Mouse (Mus musculus): Measurements from ENCODE around the gene Fermt3. TPM values are rescaled to one million over a fixed set of nuclear protein-coding genes. Genes with fewer than 3 reads are reported as not detected.
"Not testable (repeated sequence)": the region's sequence is repeated elsewhere in the genome, so short reads cannot be mapped to it uniquely, and the experiment has no call there.

Fermt3 gene
- polyA plus RNA-seq, 2 experiments from 2014 or later = 208 to 288 TPM

- no peak for ATAC-seq
Observed at GRCm38 (mm10) chr19:7034006-7034405, 14.7 kb upstream of the Fermt3 start.

- ATAC-seq = no peak
Observed at GRCm38 (mm10) chr19:7029531-7029930, 10.3 kb upstream of the Fermt3 start.

GRCm38 (mm10) chr19:7020224-7020641 lies 964 bp upstream of the Fermt3 start:
- peak; percentile 35 for ATAC-seq

- ATAC-seq = no peak
Observed at GRCm38 (mm10) chr19:7018546-7018945, 723 bp downstream of the Fermt3 start.

- peak; percentile 83 for ATAC-seq
Observed at GRCm38 (mm10) chr19:7017541-7018457, 1.5 kb downstream of the Fermt3 start.

- ATAC-seq = no peak
Observed at GRCm38 (mm10) chr19:7014481-7015135, 4.7 kb downstream of the Fermt3 start.

- no peak for ATAC-seq
Observed at GRCm38 (mm10) chr19:7013984-7014383, 5.3 kb downstream of the Fermt3 start.

GRCm38 (mm10) chr19:7012426-7012825 lies 6.8 kb downstream of the Fermt3 start:
- no peak for ATAC-seq

GRCm38 (mm10) chr19:7006892-7007593 lies 12.2 kb downstream of the Fermt3 start:
- ATAC-seq = no peak

- ATAC-seq = no peak
Observed at GRCm38 (mm10) chr19:6999360-7000063, 19.8 kb downstream of the Fermt3 start.

GRCm38 (mm10) chr19:6997721-6998290 lies 21.5 kb downstream of the Fermt3 start:
- no peak for ATAC-seq

- no peak for ATAC-seq
Observed at GRCm38 (mm10) chr19:6996006-6996405, 23.3 kb downstream of the Fermt3 start, which contains the start of the genes Nudt22 and Trpt1. Nudt22 (minus strand) TSS chr19:6996117. Trpt1 (plus strand) TSS chr19:6996131.

- no peak for ATAC-seq
Observed at GRCm38 (mm10) chr19:6995255-6995991, 23.8 kb downstream of the Fermt3 start.

GRCm38 (mm10) chr19:6994489-6994888 lies 24.8 kb downstream of the Fermt3 start:
- ATAC-seq = no peak

GRCm38 (mm10) chr19:6994002-6994401 lies 25.3 kb downstream of the Fermt3 start:
- no peak for ATAC-seq

GRCm38 (mm10) chr19:6993011-6993770 lies 26.1 kb downstream of the Fermt3 start:
- no peak for ATAC-seq

GRCm38 (mm10) chr19:6992011-6992858 lies 27.0 kb downstream of the Fermt3 start, which contains the start of gene Dnajc4:
Dnajc4 (minus strand) TSS chr19:6992572.
- peak; percentile 97 for ATAC-seq

GRCm38 (mm10) chr19:6991166-6991565 lies 28.1 kb downstream of the Fermt3 start:
- ATAC-seq = not testable (repeated sequence)

- no peak for ATAC-seq
Observed at GRCm38 (mm10) chr19:6990712-6991111, 28.6 kb downstream of the Fermt3 start.

Measured in activated CD4-positive, CD25-positive, alpha-beta regulatory T cell, adult 4 months (primary cell).